Mouse (Mus musculus): ENCODE measurements around the gene Vrk3.

Gene Vrk3

GRCm38 (mm10) chr7:44818751-44819235 is 70.6 kb downstream of the Vrk3 start:
- DNase-seq (ENCODE audit: low spot score in 2 of 2), result peak in 1 of 2 experiments; percentile 60

- DNase-seq (ENCODE audit: low spot score in 2 of 2), result no peak
These were observed 71.2 kb downstream of the Vrk3 start for GRCm38 (mm10) chr7:44819391-44819790.

- no peak for DNase-seq (ENCODE audit: low spot score in 2 of 2)
These were observed 71.7 kb downstream of the Vrk3 start for GRCm38 (mm10) chr7:44819863-44820262.

- no peak for DNase-seq (ENCODE audit: low spot score in 2 of 2)
These were observed 72.3 kb downstream of the Vrk3 start for GRCm38 (mm10) chr7:44820525-44820924.

GRCm38 (mm10) chr7:44821666-44822448 is 73.6 kb downstream of the Vrk3 start:
- no peak for DNase-seq (ENCODE audit: low spot score in 2 of 2)

- no peak for DNase-seq (ENCODE audit: low spot score in 2 of 2)
These were observed 75.2 kb downstream of the Vrk3 start for GRCm38 (mm10) chr7:44823409-44823808.

- DNase-seq (ENCODE audit: low spot score in 2 of 2), result peak; percentile 57 to 72
These were observed 76.7 kb downstream of the Vrk3 start for GRCm38 (mm10) chr7:44824872-44825271.

- DNase-seq (ENCODE audit: low spot score in 2 of 2), result no peak
These were observed 78.6 kb downstream of the Vrk3 start for GRCm38 (mm10) chr7:44826771-44827170.

All from heart, adult 9 months (tissue).